Mouse (Mus musculus) neural tube, embryonic 15.5 days (tissue): ENCODE data around the gene Cdc42se1. TPM values are rescaled to one million over a fixed set of nuclear protein-coding genes. Genes with fewer than 3 reads are reported as not detected.
A peak's percentile ranks its signal among the peaks of the same experiment; 100 is the strongest.

Source experiments
- ATAC-seq: fragments of 200-750 bp; cut with Nextera tagmentation; 2 replicates; pipeline ENCODE4 v1.8.0; 2017; ENCODE audit warnings: mild to moderate bottlenecking, moderate TSS enrichment, moderate library complexity; ENCODE audit not compliant: low FRiP score
- H3K27ac ChIP-seq: fragments of 300-500 bp; sonication (generic); replicated peaks from 2 replicates; pipeline ENCODE4 v1.5.1; 2015; ENCODE audit warnings: mild to moderate bottlenecking, inconsistent platforms
- H3K27me3 ChIP-seq: fragments of 300-500 bp; sonication (generic); replicated peaks from 2 replicates; pipeline ENCODE4 v1.6.1; 2015; ENCODE audit warnings: inconsistent platforms
- H3K36me3 ChIP-seq: fragments of 300-500 bp; sonication (generic); 2 replicates; pipeline ENCODE4 v1.6.1; 2015; ENCODE audit warnings: inconsistent platforms
- H3K4me1 ChIP-seq: fragments of 300-500 bp; sonication (generic); 2 replicates; pipeline ENCODE4 v1.6.1; 2015; ENCODE audit warnings: inconsistent platforms
- H3K4me2 ChIP-seq: fragments of 300-500 bp; sonication (generic); 2 replicates; pipeline ENCODE4 v1.6.1; 2015; ENCODE audit warnings: inconsistent platforms, mild to moderate bottlenecking, moderate library complexity
- H3K4me3 ChIP-seq: fragments of 300-500 bp; sonication (generic); replicated peaks from 2 replicates; pipeline ENCODE4 v1.5.1; 2015; ENCODE audit warnings: mild to moderate bottlenecking, inconsistent platforms
- H3K9ac ChIP-seq: fragments of 300-500 bp; sonication (generic); replicated peaks from 2 replicates; pipeline ENCODE4 v1.6.1; 2015; ENCODE audit warnings: mild to moderate bottlenecking, inconsistent platforms
- H3K9me3 ChIP-seq: fragments of 300-500 bp; sonication (generic); replicated peaks from 2 replicates; pipeline ENCODE4 v1.6.1; 2016; ENCODE audit warnings: inconsistent platforms
- WGBS: fragments of 180-500 bp; shearing (Covaris S2); methylation state at CpG from one replicate; pipeline ENCODE4 v1.1.7; 2015; ENCODE audit warnings: mixed read lengths; 5-methylcytosine and 5-hydroxymethylcytosine counted together
- polyA plus RNA-seq: library from polyadenylated mRNA; unstranded; fragments of >200 nt; fragmentation: Nextera tagmentation; extraction: Ambion mirVana; gene quantifications from 2 replicates; pipeline ENCODE4 v1.2.1, GENCODE M21; 2015

The Cdc42se1 gene
- polyA plus RNA-seq, 1 experiment from 2014 or later: 46.2 TPM

DNA sequence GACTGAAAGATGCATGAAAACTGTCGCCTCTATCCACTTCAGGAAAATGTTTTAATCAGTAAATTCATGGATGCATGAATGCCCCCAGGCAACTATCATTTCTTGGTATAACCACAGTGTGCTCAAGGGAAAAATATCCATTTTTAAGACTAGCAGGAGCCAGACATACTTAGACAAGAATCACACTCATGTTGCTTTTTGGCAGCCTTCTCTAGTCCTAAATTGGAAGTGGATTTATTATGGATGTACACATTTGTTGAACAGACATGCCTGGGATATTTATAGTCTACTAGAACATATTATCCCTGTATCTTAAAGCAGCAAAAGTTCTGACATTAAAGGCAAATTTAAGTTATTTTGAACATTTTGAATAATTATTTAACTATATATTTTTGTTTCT lies 36.2 kb downstream of the Cdc42se1 start:
- ATAC-seq: no peak
- WGBS: 48% methylated on average over 1 of the region's 1 CpGs
- Histone ChIP-seq H3K4me3 (no peak overlapping the region), H3K27ac (no peak overlapping the region), H3K4me1 (no peaks in the 10 kb centered on the region), H3K9me3 (no peaks in the 10 kb centered on the region), H3K4me2 (no peak overlapping the region), H3K9ac (no peak overlapping the region; the same call in 1 of the 2 replicates), H3K27me3 (no peaks in the 10 kb centered on the region), H3K36me3 (peaks cover 74% of the 10 kb centered on the region)

DNA sequence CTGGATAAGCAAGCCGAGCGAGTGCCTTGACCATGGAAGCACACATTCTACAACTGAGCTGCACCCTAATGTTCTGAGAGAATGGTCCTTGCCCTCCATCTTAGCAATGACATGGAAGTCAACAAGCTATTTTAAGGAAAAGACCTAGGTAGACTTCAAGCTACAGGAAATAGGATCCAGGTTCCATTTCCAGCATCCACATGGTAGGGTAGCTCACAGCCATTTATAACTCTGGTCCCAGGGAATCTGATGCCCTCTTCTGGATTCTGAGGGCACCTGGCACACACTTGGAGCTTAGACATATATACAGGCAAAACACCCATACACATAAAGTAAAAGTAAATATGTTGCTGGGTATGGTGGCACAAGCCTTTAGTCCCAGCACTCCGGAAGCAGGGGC lies 37.5 kb downstream of the Cdc42se1 start:
- H3K9me3 ChIP-seq: no peaks in the 10 kb centered on the region
- ATAC-seq: no peak
- 98% methylated on average over 3 of the region's 3 CpGs for WGBS
- H3K4me3 ChIP-seq: no peak overlapping the region
- no peaks in the 10 kb centered on the region for H3K4me1 ChIP-seq
- H3K9ac ChIP-seq: no peak overlapping the region
- H3K4me2 ChIP-seq: no peak overlapping the region
- peaks cover 63% of the 10 kb centered on the region for H3K36me3 ChIP-seq
- H3K27me3 ChIP-seq: no peaks in the 10 kb centered on the region
- H3K27ac ChIP-seq: no peak overlapping the region

DNA sequence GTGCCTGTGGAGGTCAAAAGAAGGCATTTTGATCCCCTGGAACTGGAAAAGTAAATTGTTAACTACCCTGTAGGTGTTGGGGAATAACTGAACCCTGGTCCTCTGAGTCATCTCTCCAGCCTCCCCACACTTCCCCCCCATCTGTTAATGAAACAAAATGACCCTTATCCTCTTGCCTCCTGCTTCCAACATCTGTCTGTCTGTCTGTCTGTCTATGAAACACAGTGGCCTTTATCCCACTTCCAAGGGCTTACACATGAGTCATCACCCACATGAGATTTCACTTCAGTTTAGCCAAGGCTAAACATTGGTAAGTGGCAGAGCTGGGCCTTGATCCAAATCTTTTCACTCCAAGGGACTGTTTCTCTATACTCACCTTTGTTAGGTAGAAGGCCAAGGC lies 39.3 kb downstream of the Cdc42se1 start:
- Histone ChIP-seq H3K9me3 (no peaks in the 10 kb centered on the region), H3K27ac (no peak overlapping the region), H3K4me1 (no peaks in the 10 kb centered on the region), H3K9ac (no peak overlapping the region), H3K4me3 (no peak overlapping the region), H3K36me3 (peaks cover 47% of the 10 kb centered on the region), H3K27me3 (no peaks in the 10 kb centered on the region), H3K4me2 (no peak overlapping the region)
- no peak for ATAC-seq

DNA sequence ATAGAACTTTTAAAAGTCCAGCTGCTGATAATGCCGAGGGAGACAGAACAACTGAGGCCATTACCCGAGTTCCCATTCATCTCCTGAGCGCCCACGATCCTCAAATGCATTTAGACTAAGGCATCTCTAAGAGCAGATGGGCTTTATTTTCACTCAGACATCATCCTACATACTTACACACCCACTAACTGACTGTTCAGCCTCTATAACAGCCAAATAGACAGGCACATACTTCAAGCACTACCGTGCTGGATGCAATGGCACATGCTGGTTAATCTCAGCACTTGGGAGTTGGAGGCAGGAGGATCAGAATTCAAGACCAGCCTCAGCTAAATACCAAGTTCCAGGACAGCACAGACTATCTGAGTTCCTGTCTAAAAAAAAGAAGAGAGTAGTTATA lies 41.3 kb downstream of the Cdc42se1 start:
- Histone ChIP-seq H3K27ac (no peak overlapping the region), H3K36me3 (peaks cover 35% of the 10 kb centered on the region), H3K27me3 (no peaks in the 10 kb centered on the region), H3K9me3 (no peaks in the 10 kb centered on the region), H3K4me1 (no peaks in the 10 kb centered on the region), H3K4me2 (no peak overlapping the region), H3K4me3 (no peak overlapping the region), H3K9ac (no peak overlapping the region)
- WGBS: 86% methylated on average over 5 of the region's 5 CpGs
- no peak for ATAC-seq

DNA sequence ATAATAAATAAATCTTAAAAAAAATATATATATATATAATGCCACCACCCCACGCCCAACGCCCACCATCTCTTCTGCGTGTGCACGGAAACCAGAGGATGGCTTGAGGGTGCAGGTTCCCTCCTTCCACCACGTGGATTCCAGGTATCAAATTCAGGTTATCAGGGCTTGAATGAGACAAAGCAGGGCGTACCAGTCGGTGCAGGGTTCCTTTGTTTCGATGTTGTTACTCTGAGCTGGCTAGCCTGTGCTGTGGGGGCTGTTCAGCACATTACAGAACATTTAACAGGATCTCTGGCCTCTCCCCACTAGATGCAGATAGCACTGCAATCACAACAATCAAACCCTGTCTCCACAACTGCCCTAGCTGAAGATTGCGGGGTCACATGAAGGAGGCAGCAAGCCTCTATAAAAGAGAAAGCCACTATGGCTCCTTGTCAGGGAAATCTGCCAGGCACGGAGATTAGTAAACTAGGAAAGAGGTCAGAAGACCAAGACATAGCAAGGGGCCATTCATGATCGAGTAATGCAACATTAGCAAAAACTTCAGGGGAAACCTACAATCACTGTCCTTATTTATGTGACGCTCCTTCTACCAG lies 42.3 kb downstream of the Cdc42se1 start:
- Histone ChIP-seq H3K4me3 (no peak overlapping the region), H3K27me3 (no peaks in the 10 kb centered on the region), H3K27ac (no peak overlapping the region), H3K36me3 (peaks cover 27% of the 10 kb centered on the region), H3K4me2 (no peak overlapping the region), H3K9me3 (no peaks in the 10 kb centered on the region), H3K4me1 (no peaks in the 10 kb centered on the region), H3K9ac (no peak overlapping the region)
- ATAC-seq: no peak
- WGBS: 83% methylated on average over 12 of the region's 12 CpGs

DNA sequence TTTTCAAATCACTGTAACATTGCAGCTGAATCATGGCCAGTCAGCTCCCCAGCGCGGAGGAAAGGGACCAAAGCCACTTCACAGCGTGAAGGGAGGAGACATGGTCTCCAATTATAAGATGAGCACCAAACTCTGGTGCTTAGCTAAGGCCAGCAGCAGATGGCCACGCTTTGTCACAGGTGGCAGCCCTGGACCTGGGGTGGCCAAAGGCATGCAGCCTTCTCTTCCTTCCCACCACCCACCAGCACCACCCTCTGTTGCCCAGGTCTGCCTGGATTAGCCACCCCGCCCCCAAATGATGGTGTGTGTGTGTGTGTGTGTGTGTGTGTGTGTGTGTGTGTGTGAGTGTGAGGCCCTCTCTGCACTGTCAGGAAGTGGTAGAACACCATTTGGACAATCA lies 44.9 kb downstream of the Cdc42se1 start:
- no peak for ATAC-seq
- 93% methylated on average over 5 of the region's 5 CpGs for WGBS
- H3K9me3 ChIP-seq: no peaks in the 10 kb centered on the region

DNA sequence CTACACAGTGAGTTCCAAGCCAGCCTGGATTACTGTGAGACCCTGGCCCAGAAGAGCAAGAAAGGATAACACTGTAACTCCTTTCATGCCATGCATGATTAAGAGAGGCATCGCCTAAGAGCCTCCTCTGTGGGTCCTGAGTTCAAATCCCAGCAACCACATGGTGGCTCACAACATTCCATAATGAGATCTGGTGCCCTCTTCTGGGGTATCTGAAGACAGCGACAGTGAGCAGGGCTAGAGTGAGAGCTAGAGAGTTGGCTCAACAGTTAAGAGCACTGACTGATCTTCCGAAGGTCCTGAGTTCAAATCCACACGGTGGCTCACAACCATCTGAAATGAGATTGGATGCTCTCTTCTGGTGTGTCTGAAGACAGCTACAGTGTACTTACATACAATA lies 45.9 kb downstream of the Cdc42se1 start:
- ATAC-seq: no peak
- Histone ChIP-seq H3K4me2 (no peak overlapping the region), H3K9me3 (no peaks in the 10 kb centered on the region), H3K4me3 (no peak overlapping the region), H3K4me1 (no peaks in the 10 kb centered on the region; the same call in 1 of the 2 replicates), H3K9ac (no peak overlapping the region), H3K27ac (no peak overlapping the region), H3K36me3 (no peaks in the 10 kb centered on the region; the same call in 1 of the 2 replicates), H3K27me3 (no peaks in the 10 kb centered on the region)
- WGBS: 92% methylated on average over 4 of the region's 4 CpGs

More for the DNA sequence above, 44.9 kb downstream of the Cdc42se1 start:
- H3K36me3 ChIP-seq: peaks cover 5% of the 10 kb centered on the region; the same call in 1 of the 2 replicates
- H3K4me1 ChIP-seq: no peaks in the 10 kb centered on the region; the same call in 1 of the 2 replicates
- H3K9ac ChIP-seq: no peak overlapping the region
- H3K4me3 ChIP-seq: no peak overlapping the region
- no peak overlapping the region for H3K27ac ChIP-seq
- no peaks in the 10 kb centered on the region for H3K27me3 ChIP-seq
- H3K4me2 ChIP-seq: no peak overlapping the region

DNA sequence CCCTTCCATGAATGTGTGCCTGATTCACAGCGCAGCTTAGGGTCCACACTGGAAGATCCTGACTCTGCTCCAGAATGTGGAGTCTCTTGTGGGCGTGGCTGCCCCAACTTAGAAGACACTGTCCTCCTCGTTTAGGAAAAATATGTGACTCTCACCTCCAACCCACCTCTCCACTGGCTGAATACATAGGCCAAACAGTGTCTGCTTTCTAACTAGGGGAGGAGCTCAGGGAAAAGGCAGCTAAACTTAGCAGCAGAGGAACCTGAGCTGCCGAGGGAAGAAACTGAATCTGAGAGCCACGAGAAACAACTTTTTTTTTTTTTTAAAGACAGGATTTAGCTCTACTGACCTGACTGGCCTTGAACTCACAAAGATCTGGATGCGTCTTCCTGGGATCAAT lies 46.6 kb downstream of the Cdc42se1 start:
- Histone ChIP-seq H3K4me3 (no peak overlapping the region), H3K4me2 (no peak overlapping the region), H3K4me1 (peaks cover 6% of the 10 kb centered on the region), H3K9me3 (no peaks in the 10 kb centered on the region), H3K27ac (no peak overlapping the region), H3K9ac (no peak overlapping the region), H3K36me3 (no peaks in the 10 kb centered on the region), H3K27me3 (no peaks in the 10 kb centered on the region)
- 84% methylated on average over 6 of the region's 6 CpGs for WGBS
- ATAC-seq: no peak

DNA sequence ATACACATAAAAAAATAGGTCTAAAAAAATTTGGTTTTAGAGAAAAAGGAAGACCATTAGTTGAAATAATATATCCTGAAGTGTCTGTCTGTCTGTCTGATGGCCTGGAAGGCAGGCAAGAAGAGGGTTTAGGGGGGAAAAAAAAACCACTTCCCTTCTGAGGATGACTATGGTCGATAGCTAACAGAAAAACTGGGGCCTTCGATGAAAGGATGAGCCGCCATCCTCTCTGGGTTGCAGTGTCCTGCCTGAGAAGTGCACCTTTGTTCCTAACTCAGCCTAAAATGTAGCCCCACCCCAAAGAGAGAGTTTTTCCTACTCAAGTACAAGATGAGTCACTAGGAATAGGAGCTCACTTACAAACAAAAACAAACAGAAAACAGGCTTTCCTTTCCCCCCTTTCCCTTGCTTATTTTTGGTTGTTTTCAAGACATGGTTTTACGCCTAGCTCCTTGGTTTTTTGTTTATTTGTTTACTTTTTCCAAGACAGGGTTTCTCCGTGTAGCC lies 47.9 kb downstream of the Cdc42se1 start:
- Histone ChIP-seq H3K36me3 (no peaks in the 10 kb centered on the region), H3K4me2 (no peak overlapping the region), H3K9ac (no peak overlapping the region), H3K4me1 (peaks cover 12% of the 10 kb centered on the region), H3K9me3 (no peaks in the 10 kb centered on the region), H3K27ac (no peak overlapping the region), H3K4me3 (no peak overlapping the region), H3K27me3 (no peaks in the 10 kb centered on the region)
- no peak for ATAC-seq
- WGBS: 86% methylated on average over 5 of the region's 5 CpGs

DNA sequence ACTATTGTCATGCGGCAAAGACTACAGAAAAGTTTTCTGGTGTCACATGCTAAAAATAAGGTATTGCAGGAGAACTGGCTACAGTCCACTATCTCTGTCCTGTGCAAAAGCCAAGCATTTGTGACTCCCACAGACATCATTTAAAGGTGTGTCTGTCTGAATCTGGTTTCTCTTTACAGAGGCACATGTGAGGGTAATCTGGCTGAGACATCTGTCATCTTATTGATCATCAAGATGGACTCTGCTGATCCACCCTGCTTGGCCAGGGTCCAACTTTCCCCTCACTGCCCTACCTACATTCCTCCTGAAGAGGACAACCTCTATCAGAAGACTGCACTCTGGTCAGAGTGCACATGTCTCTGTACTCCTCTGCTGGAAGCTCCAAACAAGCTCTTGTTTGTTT lies 48.6 kb downstream of the Cdc42se1 start:
- Histone ChIP-seq H3K9me3 (no peaks in the 10 kb centered on the region), H3K9ac (no peak overlapping the region), H3K4me3 (no peak overlapping the region), H3K4me1 (peaks cover 12% of the 10 kb centered on the region), H3K27ac (no peak overlapping the region), H3K4me2 (no peak overlapping the region), H3K27me3 (no peaks in the 10 kb centered on the region), H3K36me3 (no peaks in the 10 kb centered on the region)
- ATAC-seq: no peak
- 92% methylated on average over 1 of the region's 1 CpGs for WGBS

DNA sequence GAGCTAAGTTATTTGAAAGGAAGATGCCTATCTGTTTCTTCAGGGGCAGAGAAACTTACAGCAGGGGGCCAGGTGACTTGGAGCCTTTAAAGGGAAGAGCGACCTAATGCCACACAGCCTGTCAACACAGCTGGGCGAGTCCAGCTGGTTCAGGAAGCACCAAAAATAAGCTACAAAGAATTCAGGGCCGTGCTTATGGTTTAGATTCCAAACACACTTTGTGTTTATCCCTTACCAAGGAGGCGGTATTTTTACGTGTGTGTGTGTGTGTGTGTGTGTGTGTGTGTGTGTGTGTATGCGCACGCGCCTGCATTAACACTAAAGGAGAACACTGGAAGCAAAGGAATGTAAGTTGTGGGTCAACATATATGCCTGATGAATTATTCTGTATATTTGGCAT lies 52.2 kb downstream of the Cdc42se1 start:
- Histone ChIP-seq H3K4me3 (peak overlapping the region; percentile 59), H3K4me2 (peak overlapping the region; percentile 76), H3K27ac (peak overlapping the region; percentile 86), H3K9ac (peak overlapping the region; percentile 75), H3K4me1 (peaks cover 36% of the 10 kb centered on the region), H3K27me3 (no peaks in the 10 kb centered on the region), H3K36me3 (no peaks in the 10 kb centered on the region), H3K9me3 (no peaks in the 10 kb centered on the region)
- ATAC-seq: no peak
- 19% methylated on average over 8 of the region's 8 CpGs for WGBS

DNA sequence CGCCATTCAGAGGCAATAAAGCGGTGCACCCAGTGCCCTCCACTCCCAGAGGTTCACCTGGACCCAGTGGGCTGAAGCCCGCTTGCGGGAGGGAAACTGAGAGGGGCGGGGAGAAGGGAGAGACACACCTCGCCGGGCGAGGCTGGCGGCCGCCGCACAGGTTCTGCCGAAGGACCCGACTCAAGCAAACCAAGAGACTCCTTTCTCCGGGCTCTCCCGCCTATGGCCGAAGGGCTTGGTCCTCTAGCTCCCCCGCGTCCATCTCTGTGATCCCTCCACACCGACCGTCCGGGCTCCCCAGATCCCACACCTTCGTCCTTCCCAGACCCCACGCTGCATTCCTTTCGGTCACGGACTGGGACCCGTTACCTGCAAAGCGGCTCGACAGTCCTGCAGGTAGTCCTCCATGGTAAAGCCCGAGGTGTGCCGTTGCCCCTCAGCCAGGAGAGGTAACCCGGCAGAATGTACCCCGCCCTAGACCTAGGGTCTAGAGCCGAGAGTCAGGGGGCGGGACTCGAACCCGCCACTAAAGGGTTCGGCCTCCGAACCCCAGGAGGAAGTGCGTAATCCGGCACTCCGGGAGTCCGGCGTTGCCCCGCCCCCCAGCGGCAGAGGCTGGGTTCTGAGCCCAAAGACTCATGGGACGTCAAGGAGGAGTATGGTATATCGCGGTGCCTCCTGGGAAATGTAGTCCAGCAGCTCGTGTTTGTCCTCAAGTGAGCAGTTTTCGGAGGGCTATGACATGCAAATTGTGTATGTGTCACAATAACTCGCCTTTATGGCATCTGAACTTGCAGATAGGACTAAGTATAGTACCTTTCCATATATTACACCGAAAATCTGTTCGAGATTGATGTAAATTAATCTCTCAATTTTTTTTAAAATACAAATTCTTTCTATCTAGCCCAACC lies 52.9 kb downstream of the Cdc42se1 start, which contains the start of the genes Mindy1 and Prune1:
TSS of gene Mindy1 (plus strand) at position 130 of the 911 bp plus-strand sequence.
TSS of gene Prune1 (minus strand) at position 861 of the 911 bp plus-strand sequence.
- H3K9me3 ChIP-seq: no peaks in the 10 kb centered on the region
- no peaks in the 10 kb centered on the region for H3K27me3 ChIP-seq
- H3K9ac ChIP-seq: peak within 1 kb of the TSS; percentile 75
- H3K4me3 ChIP-seq: peak within 1 kb of the TSS; percentile 59
- WGBS: under 1% methylated on average over 53 of the region's 53 CpGs
- ATAC-seq: peak; percentile 90
- peak within 1 kb of the TSS; percentile 76 for H3K4me2 ChIP-seq
- H3K36me3 ChIP-seq: no peaks in the 10 kb centered on the region
- peaks cover 36% of the 10 kb centered on the region for H3K4me1 ChIP-seq
- H3K27ac ChIP-seq: peak within 1 kb of the TSS; percentile 86
